Mouse (Mus musculus) right cerebral cortex, postnatal 10 days (tissue): ENCODE data around the gene Shisa4.
A peak's percentile ranks its signal among the peaks of the same experiment; 100 is the strongest.

ENCODE experiments used
- DNase-seq, 2 experiments: peaks; one replicate each; pipeline ENCODE4 v3.0.0; 2021; ENCODE audit warnings: low spot score in 2 of 2

Gene Shisa4

DNA sequence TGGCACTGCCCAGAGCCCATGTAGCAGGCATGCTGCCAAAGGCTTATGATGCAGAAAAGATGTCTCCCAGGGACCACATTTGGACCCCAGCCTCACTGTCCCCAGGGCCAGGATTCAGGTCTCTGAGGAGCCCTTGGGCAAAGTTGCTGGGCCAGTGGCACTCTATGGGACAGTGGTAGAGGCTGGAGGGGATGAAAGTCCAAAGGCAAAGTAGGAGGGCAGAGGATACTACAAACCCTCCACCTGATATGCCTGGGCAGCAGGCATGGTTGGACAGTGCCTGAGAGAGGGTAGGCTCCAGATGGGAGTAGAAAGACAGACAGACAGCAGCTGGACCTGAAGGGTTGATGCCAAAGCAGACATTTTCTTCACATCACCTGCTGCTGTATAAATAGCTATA, 8.7 kb downstream of the Shisa4 start:
- DNase-seq, result peak in 1 of 2 experiments; percentile 28

DNA sequence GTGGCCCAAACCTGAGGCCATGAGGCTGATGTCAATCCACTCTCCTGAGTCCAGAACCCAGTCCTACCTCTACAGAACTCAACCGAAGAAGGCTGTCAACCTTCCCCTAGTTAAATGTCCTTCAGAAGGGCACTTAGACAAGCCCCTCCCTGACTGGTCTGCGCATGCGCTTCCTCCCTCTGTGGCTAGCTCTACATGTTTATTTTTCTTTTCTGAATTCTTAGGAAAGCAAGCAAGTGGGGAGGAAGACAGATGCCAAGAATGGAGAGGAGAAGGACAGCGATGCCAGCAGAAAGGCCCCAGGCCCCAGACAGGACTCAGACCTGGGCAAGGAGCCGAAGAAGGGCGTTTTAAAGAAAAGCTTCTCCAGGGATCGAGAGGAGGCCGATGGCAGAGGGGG, 11.6 kb downstream of the Shisa4 start:
- DNase-seq, result no peak

DNA sequence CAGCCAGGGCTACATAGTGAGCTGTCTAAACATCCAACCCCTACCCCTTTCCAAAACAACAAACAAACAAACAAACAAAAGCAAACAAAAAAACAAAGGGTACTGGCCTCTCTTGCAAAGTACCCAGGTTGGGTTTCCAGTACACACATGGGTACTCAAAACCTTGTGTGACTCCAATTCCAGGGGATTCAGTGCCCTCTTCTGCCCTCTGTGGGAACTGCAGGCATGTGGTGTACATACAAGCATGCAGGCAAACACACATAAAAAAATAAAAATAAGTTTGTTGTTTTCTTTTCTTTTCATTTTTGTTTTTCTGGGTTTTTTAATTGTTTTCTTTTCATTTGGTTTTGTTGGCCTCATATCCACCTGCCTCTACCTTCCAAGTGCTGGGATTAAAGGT, 12.9 kb downstream of the Shisa4 start:
- no peak for DNase-seq

DNA sequence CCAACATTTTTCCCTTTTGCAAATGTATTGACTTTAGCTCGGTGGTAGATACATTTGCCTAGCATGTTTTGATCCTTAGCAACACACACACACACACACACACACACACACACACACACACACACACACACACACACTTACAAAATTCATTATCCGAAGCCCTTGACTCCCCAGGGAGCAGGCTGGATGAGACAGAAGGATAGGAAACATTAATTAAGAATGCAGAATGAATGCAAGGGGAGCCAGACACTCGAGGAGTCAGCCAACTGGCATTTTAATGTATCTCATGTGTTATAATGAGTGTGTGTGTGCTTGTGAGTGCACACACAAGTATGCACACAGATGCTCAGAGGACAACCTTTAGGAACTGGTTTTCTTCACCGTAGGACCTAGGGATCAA, 13.5 kb downstream of the Shisa4 start:
- no peak for DNase-seq

DNA sequence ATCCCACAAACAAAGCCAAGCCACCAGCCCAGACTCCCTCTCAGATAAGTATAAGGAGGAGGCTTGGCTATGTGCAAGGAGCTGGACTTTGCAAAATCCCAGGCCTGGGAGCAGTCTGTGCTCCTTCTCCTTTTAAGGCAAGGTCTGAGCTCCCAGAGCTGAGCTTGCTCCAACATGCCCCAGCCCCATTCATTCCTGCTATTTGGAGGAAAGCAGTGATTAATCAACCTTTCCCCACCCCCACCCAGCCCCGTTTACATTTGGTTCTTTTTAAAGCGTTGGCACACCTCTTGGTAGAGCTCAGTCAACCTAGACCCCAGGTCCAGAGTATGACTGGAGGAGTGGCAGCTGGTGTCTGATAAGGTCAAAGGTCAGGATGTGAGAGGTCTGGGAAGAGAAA, 16.0 kb downstream of the Shisa4 start:
- no peak for DNase-seq

DNA sequence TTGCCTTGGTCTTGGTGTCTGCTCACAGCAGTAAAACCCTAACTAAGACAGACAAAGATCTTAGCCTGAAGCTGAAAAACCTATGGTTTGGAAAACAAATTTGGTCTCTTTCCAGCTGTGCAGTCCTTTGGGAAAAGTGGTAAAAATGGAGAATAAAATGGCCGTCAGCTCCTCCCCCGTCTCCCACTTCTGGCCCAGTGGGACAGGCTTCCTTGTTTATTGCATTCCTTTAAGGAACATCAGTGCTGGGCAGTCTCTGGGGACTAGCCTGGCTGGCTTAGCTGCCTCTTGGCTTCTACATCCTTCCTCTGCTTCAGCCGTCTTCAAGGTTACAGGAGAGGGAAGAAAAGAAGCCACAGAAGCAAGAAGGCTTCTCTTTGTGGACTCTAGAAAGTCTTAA, 23.1 kb downstream of the Shisa4 start:
- no peak for DNase-seq

DNA sequence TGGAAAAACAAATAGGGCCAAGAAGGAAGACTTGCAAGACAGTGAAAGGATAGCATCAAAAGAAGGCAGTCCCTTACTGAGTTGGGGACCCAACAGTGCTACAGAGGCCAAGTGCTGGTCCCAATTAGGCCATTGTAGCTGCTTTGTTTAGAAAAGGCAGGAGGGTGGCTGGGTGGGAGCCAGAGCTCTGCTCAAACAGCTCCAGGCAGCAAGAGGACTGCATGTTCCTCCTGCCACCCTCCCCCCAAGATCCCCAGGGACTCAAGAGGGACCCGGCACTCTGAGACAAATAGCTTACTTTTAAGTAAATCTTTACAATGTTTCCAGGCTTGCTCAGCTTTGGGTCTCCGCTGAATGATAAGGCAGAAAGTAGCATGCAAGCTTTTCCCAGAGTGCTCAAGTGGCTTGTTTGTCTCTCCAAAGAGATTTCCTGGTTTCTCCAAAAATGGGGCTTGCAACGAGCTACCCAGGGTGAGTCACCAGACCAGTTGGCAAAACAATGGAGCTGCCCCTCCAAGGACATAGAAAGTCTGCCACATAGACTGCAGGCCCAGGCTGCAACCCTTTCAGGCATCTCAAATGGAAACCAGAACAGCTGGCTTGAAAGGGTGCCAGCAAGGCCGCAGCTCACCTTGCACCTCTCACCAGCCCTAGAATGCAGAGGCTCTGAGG, 27.4 kb downstream of the Shisa4 start:
- DNase-seq, result peak; percentile 71 to 76

DNA sequence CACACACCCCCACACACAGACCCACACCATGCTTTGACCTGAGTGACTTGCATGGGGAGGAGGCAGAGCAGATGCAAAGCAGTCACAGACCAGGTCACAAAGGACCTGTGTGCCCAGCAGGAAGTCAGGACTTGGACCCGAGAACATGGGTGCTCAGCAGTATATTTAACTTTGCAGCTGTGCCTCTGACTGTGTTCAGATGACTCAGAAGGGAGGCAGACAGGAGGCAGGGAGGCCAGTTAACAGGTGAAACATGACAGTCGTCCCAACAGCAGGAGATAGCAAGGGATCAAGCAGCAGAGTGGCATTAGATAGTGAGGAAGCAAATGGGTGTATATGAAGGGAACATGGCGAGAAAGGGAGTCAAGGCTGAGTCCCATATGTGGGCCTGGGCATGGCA, 28.1 kb downstream of the Shisa4 start:
- no peak for DNase-seq

DNA sequence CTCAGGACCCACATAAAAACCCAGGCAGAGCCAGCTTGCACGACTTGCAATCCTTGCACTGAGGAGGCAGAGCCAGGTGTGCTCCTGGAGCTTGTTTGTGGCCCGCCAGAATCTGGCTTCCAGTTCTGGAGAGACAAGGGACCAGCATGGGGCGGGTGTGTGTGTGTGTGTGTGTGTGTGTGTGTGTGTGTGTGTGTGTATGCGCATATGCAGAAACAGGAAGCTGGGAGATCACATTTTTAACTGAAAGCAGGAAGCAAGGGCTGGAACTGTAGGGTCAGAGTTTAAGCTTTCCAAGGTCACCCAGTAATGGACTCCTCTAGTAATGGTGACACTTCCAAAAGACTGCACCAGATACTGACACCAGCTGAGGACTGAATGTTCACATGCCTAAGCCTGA, 31.0 kb downstream of the Shisa4 start:
- no peak for DNase-seq

DNA sequence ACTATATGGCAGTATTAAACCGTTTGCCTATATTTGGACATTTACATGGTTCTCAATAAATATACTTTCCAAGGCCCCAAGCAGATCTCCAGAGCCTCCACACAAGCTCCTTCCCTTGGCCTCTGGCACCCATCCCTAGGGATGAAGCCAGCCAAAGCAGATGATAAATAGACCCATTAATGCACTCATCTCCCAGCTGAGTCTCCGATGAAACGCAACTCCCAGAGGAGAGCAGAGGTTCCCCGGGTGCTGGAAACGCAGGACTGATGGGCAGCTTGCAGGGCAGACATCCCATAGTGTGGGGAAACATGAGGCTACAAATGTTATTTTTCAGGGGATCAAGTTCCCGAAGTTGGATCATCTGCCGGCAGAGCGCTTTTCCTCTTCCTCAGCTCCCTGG, 33.1 kb downstream of the Shisa4 start:
- DNase-seq, result no peak

DNA sequence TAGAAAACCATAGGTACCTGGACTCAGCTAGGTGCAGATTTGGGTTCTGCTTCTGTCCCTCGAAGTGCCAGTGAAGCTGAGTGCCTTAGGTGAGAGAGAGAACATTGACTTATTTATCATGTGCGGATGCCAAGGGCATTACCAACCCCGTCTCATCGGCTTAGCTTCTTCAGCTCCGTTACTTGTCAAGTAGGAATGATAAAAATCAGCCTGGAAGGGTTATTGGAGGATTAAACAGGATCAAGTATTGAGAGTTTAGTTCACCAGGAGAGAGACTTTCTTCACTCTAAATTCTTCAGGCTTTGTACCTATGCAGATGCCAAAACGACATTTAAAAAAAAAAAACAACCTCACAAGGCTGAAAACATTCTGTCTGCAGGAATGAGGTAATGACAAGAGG, 44.5 kb downstream of the Shisa4 start:
- no peak for DNase-seq

DNA sequence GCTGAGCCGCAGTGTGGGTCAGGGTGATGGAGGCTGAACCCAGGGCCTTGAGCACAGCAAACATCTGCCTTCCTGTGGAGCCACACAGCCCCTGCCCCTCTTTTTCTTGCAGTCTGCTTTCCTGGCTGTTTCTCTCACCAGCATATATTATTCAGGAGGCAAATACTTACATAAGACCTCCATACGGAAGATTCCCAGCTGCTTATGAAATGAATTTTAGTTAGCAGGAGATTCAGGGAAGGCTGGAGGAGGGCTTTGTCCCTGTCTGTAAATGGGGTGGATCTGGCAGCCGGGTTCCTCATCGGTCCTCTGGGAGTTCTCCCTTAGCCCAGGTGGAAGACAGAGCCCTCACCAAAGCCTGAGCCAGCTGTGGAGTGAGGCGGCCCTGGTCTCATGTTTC, 46.7 kb downstream of the Shisa4 start:
- no peak for DNase-seq

DNA sequence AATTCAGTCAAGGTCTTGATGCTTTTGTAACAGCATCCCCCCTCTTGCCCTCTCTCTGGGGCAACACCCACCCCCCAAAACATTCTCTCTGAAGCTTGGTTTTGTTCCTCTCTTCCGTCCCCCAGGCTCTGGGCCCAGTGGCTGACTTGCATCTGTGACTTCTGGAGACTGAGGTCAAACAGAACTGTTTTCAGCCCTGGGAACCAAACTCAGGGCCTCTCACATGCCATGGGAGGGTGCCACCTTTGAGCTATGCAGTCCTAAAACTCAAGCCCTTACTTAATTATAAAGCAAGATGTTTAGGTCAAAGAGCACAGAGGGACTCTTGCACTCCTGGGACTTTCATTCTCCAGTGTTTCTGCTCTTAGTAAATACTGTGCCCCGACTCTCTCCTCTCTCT, 49.1 kb downstream of the Shisa4 start:
- no peak for DNase-seq

DNA sequence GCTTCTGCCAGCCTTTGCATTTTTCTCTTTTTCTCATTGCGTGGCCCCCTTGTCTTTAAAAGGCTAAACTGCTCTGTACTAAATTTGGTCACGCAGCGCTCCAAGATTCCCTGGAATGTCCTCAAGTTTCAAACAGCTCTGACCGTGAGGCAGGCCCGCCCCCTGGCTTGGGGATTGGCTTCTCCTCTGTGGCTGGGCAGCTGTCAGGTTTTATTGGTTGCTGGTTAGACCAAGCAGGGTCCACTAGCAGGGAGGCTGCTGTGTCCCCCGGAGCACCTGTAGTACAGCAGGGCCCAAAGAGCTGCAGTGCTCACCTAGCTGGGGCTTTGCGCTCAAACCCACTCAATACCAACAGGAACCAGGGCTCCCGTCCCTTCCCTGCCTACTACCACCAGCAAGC, 50.5 kb downstream of the Shisa4 start, which contains the start of gene Lmod1:
Gene Lmod1, plus strand, starts transcription at position 237 of the 400 bp plus-strand sequence.
- DNase-seq, result peak in 1 of 2 experiments; percentile 30

DNA sequence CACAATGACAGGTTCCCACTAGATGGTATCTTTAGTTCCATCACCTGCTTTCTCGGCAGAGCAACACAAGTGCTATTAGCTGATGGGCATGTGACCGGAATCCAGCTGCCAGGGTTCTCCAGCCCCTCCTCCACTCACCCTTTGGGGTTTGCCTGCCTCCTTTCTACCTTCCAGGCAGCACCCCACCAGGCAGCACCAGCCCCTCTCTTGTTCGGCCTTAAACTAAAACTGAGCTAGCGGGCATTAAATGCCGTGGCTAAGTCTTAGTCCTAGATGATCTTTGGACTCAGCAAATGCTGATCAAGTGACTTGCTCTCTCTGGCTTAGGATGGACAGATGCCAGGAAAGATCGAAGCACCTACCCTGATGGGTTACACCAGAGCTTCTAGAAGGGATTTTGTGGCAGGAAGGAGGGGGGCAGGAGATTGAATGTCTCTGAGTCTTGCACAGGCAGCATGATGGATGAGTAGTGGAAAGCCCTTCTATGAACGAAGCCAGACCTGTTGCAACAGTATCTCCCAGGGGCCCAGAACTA, 51.6 kb downstream of the Shisa4 start:
- DNase-seq, result no peak
